Mouse (Mus musculus) thymus, postnatal 14 days (tissue): ENCODE results near the gene Kalrn.
A peak's percentile ranks its signal among the peaks of the same experiment; 100 is the strongest.

Experiments used
- DNase-seq: peaks from one replicate; pipeline ENCODE4 v3.0.0; 2021

Kalrn gene

DNA sequence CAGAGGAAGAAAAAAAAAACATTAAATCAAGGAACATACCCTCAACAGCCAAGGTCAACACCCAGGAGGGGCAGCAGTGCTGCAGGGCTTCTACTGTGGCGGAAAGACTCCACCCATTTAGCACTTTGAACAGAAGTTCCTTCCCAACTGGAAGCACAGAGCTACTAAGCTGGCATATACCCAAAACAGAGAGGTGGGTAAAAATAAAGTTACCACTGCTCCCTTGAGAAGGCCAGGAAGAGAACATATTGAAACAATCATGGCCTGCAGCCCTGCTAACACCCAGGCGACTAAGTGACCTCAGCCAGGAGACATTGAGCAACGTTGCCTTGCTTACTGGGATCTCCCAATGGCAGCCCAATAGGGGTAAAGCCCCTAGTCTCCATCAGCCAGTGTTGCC, 79.4 kb downstream of the Kalrn start:
- no peak for DNase-seq

DNA sequence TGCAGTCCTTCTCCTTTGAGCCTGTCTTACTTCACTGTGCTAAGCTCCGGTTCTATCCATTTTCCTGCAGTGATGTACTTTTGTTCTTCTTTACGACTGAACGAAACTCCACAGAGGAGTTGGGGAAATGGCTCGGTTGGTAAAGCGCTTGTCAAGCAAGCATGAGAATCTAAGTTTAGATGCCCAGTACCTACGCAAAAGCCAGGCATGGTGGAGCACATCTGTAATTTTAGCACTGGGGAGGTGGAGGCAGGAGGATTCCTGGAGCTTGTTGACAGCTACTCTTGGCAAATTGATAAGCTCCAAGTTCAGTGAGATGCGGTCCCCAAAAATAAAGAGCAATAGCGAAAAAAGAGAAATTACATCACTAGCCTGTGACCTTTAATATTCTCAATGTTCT, 82.1 kb downstream of the Kalrn start:
- DNase-seq = no peak

GRCm38 (mm10) chr16:34490506-34490905, 82.8 kb downstream of the Kalrn start:
- DNase-seq = no peak

DNA sequence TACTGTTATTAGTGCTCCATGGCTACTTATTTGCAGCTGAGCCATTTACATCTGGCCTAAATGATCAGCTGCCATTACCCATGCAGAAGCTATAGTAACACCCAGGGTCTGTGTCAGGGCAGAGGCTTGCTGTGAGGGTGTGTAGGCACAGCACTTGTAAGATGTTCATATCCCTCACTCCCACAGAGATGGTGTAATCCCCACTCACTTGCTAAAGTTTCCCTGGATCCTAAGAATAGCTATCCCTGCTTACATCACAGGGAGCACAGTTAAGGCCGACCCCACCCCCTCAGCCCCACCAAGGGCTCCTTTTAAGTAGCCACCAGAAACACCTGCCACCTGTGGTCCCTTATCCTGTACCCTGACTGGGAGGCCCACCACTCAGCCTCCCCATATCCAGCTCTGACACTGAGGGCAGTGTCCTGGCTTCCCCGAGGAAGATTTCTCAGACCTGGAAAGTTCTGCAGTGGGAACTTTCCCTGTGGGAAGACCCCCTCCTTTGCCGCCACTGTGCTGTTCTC, 83.5 kb downstream of the Kalrn start:
- DNase-seq = no peak

DNA sequence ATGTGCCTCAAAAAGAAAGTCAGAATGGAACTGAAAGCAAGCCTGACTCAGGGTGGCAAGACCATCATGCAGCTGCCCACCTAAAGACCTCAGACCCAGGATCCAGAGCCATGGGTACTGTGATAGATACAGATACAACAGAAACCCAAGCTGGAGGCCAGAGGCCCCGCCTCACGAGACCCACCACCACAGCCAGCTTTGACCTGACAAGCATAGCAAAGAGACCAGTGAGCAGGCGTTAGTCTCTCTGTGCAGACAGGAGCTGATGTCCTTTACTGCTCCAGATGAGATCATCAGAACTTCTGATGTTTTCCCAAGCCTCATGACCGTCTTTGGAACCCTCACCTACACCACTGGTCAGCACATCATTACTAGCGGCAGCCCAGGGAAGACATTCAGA, 85.5 kb downstream of the Kalrn start:
- DNase-seq = no peak

DNA sequence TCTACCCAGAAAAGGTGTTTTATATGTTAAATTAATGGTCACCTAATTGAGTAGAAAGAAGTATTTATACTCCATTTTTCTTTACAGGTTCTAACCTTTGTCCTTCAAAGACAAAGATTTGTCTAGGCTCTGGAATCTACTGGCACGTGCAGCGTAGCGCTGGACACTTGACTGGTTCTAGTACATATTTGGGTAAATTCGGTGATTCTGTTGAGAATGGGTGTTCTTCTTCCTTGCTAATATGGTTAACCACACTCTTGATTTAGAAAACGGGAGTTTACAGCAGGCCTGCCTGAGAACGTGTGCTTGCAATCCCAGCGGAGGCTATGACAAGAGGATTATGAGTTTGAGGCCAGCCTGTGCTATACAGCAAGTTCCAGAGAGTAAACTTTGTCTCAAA, 86.1 kb downstream of the Kalrn start:
- no peak for DNase-seq

DNA sequence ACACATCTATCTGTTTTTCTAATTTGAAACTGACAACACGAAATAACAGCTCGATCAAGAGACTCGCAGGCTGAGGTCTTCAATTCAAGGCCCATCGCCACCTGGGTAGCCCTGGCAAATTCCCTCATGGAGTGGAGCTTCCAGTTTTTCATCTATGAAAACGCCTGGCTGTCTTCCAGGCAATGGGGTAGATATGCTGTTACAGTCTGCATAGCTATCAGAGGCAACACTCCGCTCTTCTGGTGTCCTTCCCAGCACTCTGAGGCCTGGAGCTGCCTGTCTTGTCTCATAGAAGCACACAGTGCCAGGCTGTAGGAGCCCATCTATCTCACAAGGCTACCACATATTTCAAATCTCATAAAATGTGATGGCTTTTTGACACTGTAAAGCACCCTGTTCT, 87.8 kb downstream of the Kalrn start:
- DNase-seq = no peak

GRCm38 (mm10) chr16:34484921-34485320, 88.4 kb downstream of the Kalrn start:
- no peak for DNase-seq

GRCm38 (mm10) chr16:34484213-34484612, 89.1 kb downstream of the Kalrn start:
- DNase-seq = no peak

GRCm38 (mm10) chr16:34483716-34484115, 89.6 kb downstream of the Kalrn start:
- DNase-seq = no peak

DNA sequence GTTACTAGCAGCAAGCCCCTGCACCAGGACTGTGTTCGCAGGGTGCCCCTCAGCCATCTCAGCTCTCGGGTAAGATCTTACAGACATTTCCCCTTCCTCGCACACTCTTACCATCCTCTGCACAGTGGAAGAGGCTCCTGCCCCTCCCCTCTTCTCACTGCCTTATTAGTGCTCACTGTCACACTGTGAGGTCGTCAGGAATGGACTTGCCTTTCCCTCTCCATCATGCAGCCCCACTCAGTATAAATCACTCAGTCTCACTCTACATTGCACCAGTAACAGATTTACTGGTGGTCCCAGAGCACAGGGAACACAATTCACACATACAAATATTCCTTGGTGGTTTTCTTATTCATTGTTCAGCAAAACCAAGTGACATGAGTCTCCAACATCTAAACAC, 98.6 kb downstream of the Kalrn start:
- DNase-seq = no peak

DNA sequence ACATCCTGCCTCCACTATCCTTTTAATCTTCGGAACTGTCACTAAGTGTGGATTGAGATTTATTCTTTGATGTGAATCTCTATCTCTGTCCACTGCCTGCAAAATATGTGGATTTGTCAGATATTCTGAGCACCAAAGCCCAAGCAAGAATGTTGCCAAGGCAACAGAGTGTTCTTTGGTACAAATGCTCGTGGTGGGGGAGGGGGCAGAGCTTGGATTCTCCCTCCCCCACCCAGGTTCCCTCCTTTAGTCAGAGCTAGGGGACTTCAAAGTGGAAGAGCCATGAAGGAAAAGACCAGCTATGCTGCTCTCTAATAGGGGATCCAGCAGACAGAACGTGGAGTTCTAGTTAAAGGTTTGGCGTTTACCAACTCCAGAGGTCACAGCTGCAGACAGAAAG, 99.4 kb downstream of the Kalrn start:
- DNase-seq = no peak

GRCm38 (mm10) chr16:34471441-34471840, 101.9 kb downstream of the Kalrn start:
- DNase-seq = no peak

GRCm38 (mm10) chr16:34470343-34470742, 103.0 kb downstream of the Kalrn start:
- no peak for DNase-seq

GRCm38 (mm10) chr16:34469277-34469868, 104.0 kb downstream of the Kalrn start:
- peak; percentile 44 for DNase-seq

DNA sequence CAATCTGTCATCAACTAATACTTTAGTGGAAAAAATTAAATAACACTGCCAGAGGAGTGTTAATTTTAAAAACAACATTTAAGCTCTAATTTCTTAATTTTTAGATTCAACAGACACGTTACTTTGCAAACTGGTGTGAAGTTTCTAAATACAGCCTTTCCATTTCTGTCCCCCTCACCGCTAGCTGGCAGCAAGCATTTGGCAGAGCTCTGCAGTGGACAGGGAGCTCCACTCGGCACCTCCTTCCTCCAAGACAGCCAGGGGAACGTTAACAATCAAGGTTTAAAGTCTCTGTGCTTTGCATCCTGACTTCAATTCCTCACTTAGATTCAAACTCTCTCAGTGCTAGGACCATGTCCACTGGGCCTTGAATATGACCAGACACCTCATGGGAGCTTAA, 106.7 kb downstream of the Kalrn start:
- DNase-seq = no peak

- no peak for DNase-seq
These were observed 117.0 kb downstream of the Kalrn start for GRCm38 (mm10) chr16:34456314-34456713.

DNA sequence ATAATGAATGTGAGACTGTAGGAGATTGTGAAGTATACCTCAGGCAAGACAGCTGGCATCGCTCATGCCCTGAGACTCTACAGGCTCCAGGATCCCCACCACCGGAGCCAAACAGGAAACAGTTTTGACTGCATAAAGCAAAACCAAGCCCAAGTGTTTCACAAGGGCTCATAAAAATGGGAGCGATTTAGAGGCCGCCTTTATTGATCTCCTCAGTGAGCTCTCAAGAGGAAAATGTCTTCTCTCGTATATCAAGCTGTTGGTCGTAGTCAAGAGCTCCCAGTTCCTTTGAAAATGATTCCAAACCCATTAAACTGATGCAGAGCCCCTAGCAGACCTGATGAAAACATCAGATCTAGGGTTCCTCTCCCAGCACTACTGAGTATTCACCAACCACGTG, 127.7 kb downstream of the Kalrn start:
- DNase-seq = no peak

DNA sequence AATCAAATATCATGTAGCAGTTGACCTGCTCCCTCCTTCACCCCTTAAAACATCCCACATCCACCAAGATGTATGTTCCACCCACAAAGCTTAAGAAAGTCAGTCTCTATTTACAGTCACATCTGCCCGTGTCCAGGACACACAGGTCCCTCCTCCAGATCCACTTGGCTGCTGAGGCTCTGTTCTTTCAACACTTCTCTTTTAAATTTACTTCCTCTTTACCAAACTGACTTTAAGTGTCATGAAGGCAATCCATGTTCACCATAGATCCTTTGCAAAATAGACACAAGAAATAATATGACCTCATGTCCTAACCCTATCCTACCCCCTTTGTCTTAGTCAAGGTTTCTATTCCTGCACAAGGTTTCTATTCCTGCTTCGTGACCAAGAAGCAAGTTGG, 131.6 kb downstream of the Kalrn start:
- DNase-seq = no peak

DNA sequence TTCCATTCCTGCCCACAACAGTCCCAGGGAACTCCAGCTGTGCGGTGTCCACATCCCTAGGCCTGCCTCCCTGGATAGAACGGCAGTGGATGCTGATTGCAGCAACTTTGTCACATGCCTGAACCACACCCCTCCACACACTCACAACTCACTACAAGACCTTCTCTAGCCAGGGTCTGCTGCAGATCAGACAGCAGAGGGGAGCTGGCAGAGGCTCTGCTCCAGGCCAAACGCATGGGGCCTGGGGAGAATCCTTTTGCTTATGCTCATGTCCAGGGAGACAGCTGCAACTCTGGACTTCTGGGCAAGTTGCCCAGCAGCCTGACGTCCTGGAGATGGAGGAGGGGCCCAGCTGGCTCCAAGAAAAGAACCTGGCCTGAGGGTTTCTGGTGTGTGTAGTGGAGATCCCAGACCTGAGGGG, 132.3 kb downstream of the Kalrn start:
- no peak for DNase-seq

DNA sequence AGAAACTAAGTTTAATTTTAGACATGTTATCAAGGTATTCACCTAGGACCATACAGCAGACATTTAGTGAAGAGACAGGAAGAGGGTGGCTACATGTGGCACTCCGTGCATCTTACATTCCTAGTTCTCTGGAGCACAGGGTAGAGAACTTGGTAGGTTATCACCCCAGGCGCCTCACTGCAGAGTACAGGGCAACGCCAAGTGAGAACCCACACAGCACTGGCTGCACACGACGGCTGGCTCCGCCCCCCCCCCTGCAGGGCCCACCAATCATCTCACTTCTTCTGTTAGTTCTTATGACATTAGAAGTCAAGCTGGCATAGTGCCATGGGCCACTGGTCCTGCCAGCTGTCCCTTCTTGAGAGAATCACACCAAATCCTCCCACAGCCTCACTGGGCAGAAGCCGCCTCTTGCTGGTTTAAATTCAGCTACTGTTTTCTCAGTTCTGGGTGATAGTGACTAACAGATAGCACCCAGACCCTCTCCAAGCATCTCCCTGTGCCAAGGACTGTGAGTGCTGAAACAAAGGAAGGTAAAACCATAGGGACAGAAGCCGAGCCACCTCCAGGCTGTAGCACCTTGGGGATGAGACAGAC, 133.2 kb downstream of the Kalrn start:
- no peak for DNase-seq

- DNase-seq = no peak
These were observed 143.2 kb downstream of the Kalrn start for GRCm38 (mm10) chr16:34430131-34430530.

GRCm38 (mm10) chr16:34427654-34428053, 145.7 kb downstream of the Kalrn start:
- DNase-seq = no peak

DNA sequence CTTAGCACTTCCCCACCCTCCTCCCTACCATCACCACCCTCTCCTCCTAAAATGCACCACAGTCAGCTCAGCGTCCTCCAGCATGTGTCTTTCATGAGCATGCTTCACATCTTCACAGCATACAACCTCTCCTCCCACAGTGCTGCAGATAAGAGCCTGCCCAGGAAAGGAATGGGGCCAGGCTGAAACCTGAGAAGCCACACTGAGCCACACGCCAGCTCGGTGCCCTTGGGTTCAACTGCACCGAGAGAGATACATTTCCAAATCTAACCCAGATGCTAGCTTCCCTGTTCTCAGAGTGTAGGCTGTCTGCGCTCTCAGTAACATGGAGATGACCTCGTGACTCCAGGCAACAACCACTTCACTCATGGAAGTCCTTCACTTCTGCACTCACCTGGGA, 151.9 kb downstream of the Kalrn start:
- no peak for DNase-seq

DNA sequence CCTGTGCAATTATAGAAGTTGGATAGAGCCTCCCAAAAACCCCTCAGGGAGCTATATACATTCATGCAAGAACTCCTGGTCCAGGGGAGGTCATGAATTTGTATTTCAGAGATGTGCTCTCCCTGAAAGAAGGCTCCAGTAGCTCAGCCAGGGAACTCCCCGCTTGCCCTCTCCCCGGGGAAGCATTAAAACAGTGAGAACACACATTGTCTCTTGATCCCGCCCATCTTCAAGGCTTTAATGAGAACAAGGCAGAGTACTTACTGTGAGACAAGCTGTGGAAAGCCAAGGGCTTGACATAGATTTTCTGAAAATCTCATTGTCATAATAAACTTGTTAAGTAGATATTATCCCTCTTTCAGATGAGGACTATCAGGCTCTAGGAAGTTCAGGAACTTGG, 155.4 kb downstream of the Kalrn start:
- DNase-seq = no peak
